Mouse (Mus musculus) retina, embryonic 14.5 days (tissue): ENCODE measurements around the gene Chn2.
A peak's percentile ranks its signal among the peaks of the same experiment; 100 is the strongest.
"Not testable (repeated sequence)": the region's sequence is repeated elsewhere in the genome, so short reads cannot be mapped to it uniquely, and the experiment has no call there.

Experiments used
- DNase-seq: peaks from one replicate; pipeline ENCODE4 v3.0.0-alpha.2; 2015; ENCODE audit warnings: low spot score

The Chn2 gene

GRCm38 (mm10) chr6:54158317-54158716, 119.0 kb downstream of the Chn2 start:
- no peak for DNase-seq

- DNase-seq = no peak
Observed at GRCm38 (mm10) chr6:54160677-54161076, 121.3 kb downstream of the Chn2 start.

- DNase-seq = peak; percentile 58
Observed at GRCm38 (mm10) chr6:54161246-54161645, 121.9 kb downstream of the Chn2 start.

DNA sequence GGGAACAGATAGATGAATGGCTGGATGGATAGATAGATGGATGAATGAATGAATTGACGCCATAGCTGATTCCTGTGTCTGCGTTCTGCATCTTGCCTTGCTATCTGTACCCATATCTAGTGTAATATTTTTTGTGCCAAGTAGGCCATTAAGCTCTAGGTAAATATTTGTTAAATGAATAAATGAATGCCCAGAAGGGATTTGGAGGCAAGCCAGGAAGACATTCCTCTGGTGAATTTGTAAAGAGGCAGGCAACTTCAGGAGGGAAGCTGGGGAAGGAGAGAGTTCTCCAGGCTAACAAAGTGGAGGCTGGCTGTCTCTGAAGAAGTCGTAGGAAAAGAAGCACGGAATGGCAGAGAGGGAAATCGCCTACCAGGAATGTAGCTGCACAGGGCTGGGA, 123.0 kb downstream of the Chn2 start:
- DNase-seq = no peak

- DNase-seq = no peak
Observed at GRCm38 (mm10) chr6:54162786-54163185, 123.4 kb downstream of the Chn2 start.

GRCm38 (mm10) chr6:54163702-54164101, 124.3 kb downstream of the Chn2 start:
- DNase-seq = no peak

- peak; percentile 74 for DNase-seq
Observed at GRCm38 (mm10) chr6:54164777-54165176, 125.4 kb downstream of the Chn2 start.

- DNase-seq = no peak
Observed at GRCm38 (mm10) chr6:54165246-54165645, 125.9 kb downstream of the Chn2 start.

DNA sequence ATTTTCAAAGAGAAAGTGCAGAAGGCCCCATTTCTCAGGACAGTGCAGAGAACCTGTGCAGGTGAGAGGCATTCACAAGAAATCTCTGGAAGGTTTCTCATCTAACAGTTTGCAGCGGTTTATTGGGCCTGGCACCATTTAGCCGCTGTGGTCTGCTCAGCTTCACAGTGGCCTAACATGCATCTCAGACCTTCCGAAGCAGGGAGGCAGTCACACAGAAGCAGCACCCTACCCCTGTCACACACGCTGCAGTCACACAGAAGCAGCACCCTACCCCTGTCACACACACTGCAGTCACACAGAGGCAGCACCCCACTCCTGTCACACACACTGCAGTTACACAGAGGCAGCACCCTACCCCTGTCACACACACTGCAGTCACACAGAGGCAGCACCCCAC, 126.5 kb downstream of the Chn2 start:
- DNase-seq = no peak

- no peak for DNase-seq
Observed at GRCm38 (mm10) chr6:54166991-54167546, 127.7 kb downstream of the Chn2 start.

DNA sequence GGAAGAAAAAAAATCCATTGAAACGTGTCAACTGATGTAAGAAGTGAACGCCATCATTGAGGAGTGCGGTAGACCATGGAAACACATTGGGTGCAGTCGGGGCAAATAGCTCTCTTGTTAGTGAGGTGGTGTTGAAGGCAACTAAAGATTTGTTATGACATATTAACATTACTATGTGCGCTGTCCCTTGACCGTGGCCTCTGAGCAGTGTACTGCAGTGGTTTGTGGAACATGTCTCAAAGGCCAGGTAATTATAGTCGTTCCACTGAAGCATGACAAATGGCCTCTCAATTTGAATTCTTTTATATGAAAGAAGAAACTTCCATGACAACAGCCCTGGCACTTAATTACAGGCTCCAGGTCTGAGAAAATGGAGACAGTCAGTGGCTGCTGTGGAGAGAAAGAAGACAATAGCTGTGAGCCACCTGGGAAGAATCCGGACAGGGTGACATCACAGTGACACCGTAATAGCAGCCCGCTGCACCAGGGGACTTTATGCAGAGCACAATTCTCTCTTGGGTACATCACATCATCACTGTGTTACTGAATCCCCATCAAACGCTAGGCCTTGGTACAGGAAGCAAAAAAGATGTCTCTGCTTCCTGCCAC, 131.0 kb downstream of the Chn2 start:
- DNase-seq = no peak

DNA sequence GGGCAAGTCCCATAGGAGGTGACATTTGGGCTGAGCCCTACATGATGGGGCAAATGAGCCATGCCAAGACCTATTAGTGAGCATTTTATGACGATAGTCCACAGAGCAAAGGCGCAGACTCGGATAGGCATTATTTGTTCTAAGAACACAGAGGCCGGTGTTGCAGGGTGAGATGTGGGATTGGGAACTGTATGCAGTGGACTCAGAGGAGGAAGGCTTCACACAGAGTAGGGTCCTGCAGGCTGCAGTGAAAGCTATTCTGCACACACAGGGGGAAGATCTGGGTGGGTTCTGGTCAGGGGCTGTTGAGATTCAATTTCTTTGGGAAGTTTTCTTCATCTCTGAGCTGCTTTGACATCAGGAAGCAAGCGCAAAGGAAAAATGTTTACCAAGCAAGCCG, 132.0 kb downstream of the Chn2 start:
- DNase-seq = no peak

DNA sequence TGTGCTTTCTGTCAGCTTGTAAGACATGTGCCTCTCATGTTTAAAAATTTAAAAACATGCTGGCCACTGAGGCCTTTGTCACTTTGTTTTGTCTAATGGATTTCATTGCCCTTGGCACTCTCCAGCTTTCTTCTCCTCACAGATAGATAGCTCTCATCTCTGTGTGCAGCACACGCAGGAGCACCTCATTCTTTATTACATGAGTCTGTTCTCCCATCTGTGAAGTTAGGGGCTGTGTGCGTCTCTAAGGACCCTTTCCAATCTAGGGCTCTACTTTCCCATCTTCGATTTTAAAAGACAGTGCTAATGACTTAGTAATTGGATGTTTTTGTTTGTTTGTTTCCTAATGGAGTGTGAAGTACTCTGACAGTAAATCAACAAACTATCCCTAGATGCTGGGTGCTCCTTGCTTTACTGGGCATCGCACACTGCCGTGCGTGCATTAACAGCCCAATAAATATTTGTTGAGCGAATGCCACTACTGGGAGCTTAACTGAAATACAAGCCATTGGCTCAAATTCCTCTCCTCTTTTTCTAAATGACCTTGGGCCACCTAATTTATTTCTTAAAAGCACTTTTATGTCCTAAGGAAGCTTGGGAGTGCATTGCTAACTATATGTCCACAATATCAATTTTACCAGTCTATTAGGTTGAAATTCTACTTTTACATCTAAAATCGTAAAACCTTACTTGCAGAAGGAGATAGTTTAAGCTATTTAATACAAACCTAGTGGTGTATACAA, 136.3 kb downstream of the Chn2 start:
- DNase-seq = no peak

GRCm38 (mm10) chr6:54177081-54177480, 137.7 kb downstream of the Chn2 start:
- DNase-seq = not testable (repeated sequence)

- DNase-seq = no peak
Observed at GRCm38 (mm10) chr6:54179056-54179873, 139.9 kb downstream of the Chn2 start.

DNA sequence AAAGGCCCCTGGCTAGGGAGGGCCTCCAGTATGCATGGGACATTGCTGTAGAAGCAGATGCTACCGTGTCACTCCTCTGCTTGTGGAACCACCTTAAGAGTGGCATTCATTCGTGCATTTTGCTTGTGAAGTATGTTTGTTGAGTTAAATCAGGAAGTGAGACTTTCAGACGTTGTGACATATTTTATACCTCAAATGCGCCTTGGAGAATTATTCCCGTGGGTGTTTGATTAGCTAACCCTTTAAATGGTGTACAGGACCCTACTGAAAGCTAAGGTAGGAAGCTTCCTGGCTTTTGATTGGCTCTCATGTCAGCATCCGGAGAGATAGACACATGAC, 140.5 kb downstream of the Chn2 start:
- DNase-seq = no peak

DNA sequence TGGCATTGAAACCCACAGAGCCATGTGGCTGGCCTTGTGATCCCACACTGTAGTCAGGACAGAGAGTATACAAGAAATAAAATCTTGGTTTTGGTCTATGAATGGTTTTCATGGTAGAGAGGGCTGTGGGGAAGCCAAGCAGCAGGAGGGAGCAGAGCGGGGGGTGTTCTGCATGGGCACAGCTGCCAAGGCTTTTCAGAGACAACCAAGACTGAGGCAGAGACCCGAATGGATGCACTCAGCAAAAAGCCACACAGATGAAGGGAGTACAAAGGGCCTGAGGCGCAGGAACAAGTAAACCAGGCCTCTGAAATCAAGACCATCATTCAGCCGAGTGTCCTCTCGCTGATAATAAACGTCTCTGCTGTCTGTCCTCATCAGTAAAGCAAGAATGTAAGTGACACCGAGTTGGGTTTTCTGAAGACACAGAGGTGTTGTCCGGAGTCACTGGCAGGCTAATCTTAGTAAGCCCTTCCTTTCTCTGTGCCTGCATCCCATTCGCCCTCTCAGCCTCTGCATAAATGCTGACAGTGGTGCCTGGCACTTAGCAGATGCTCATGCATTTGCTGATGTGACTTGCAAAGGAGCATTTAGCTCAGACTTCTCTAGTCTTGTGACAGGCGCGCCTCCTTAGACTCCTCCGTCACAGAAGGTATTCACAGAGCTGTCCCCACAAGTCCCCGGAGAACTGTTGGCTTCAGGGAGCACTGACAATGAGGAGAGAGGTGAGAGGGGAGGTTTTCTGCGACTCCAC, 144.6 kb downstream of the Chn2 start:
- no peak for DNase-seq

DNA sequence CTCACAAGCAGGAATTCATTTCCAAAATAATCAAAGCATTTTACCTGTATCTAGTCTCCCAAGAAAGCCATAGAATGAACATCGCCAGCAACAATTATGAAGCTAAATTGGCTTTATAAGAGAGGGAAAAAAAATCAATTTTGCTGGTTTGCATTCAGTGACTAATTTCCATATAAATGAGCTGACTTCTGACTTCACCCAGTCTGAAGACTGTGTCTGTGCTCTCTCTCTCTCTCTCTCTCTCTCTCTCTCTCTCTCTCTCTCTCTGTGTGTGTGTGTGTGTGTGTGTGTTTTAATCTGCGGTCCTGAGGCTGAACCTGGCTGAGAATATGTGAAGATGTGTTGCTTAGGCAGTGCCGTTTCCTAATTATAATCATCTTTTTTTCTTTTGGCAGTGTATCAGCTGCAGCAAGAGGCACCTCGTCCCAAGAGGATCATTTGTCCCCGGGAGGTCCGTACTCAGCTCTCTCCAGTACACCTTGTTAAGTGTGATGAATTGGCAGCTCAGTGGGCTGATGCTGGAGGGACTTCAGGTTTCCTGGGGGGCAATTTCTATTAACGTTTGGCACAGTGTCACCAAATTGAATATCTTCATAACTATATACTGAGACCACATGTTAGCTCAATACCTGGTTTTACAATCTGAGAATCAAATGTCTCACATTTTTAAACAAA, 154.4 kb downstream of the Chn2 start:
- DNase-seq = no peak

GRCm38 (mm10) chr6:54197821-54198412, 158.6 kb downstream of the Chn2 start:
- no peak for DNase-seq

GRCm38 (mm10) chr6:54199516-54199915, 160.2 kb downstream of the Chn2 start:
- DNase-seq = peak; percentile 20
